Mouse (Mus musculus) heart, adult 2 months (tissue): ENCODE results near the gene Ankrd66.

Experiments used
- CTCF ChIP-seq: fragments of 200-600 bp; IDR thresholded peaks from 2 replicates; pipeline ENCODE4 v1.8.1; 2022; ENCODE audit warnings: antibody characterized with exemption, mild to moderate bottlenecking, moderate library complexity
- EP300 ChIP-seq: fragments of 200-500 bp; IDR thresholded peaks from 2 replicates; pipeline ENCODE4 v1.6.1; 2011; ENCODE audit warnings: low read depth, low read length, control low read depth; ENCODE audit not compliant: insufficient read depth
- POLR2A ChIP-seq: fragments of 200-500 bp; IDR thresholded peaks from 2 replicates; pipeline ENCODE4 v1.6.1; 2011; ENCODE audit warnings: mild to moderate bottlenecking, low read depth, low read length, control low read depth; ENCODE audit not compliant: insufficient read depth

GRCm38 (mm10) chr17:43567992-43568888 lies 24.8 kb upstream of the Ankrd66 start, which contains the start of gene Pla2g7:
- TF ChIP-seq CTCF (no peak), POLR2A (peak; percentile 47; the same call in 1 of the 2 replicates), EP300 (no peak)
